Mouse (Mus musculus) erythroid progenitor cell, adult 5-6 weeks (primary cell): ENCODE results near the gene Ogfod1. TPM values are rescaled to one million over a fixed set of nuclear protein-coding genes. Genes with fewer than 3 reads are reported as not detected.

Source experiments
- total RNA-seq, 2 experiments: library from RNA; stranded (forward) in 1 of 2; stranded (reverse) in 1 of 2; fragments of 150-400 nt in 1 of 2; fragments of 186-747, 209-891 nt in 1 of 2; gene quantifications; 2 replicates each; pipeline versions ENCODE4 v1.2.3 to v1.2.4; 2015 to 2017; ENCODE audit warnings: low replicate concordance in 2 of 2

Ogfod1 gene
- total RNA-seq, 2 experiments from 2014 or later = 5.0 to 19.3 TPM

Other genes starting within 250 kb of the Ogfod1 start
- gene Gnao1, start 227.2 kb upstream of the Ogfod1 start, total RNA-seq (2015; ENCODE audit: low replicate concordance) = 0.42 TPM in 1 of 2 replicates, not detected in the other
- not detected in 2 replicates for gene Gnao1, start 227.2 kb upstream of the Ogfod1 start, total RNA-seq (2017; ENCODE audit: low replicate concordance)
- gene Amfr, start 24.4 kb upstream of the Ogfod1 start, total RNA-seq (2015; ENCODE audit: low replicate concordance) = 51.5 and 53.2 TPM in 2 replicates
- 129 and 190 TPM in 2 replicates for gene Amfr, start 24.4 kb upstream of the Ogfod1 start, total RNA-seq (2017; ENCODE audit: low replicate concordance)
- 33.2 and 80.1 TPM in 2 replicates for gene Nudt21, start 167 bp upstream of the Ogfod1 start, total RNA-seq (2015; ENCODE audit: low replicate concordance)
- 38.6 and 88.1 TPM in 2 replicates for gene Nudt21, start 167 bp upstream of the Ogfod1 start, total RNA-seq (2017; ENCODE audit: low replicate concordance)
- gene Bbs2, start 61.7 kb downstream of the Ogfod1 start, total RNA-seq (2015; ENCODE audit: low replicate concordance) = 1.7 TPM in 1 of 2 replicates, not detected in the other
- gene Bbs2, start 61.7 kb downstream of the Ogfod1 start, total RNA-seq (2017; ENCODE audit: low replicate concordance) = 1.2 and 8.3 TPM in 2 replicates
- gene Mt4, start 100.0 kb downstream of the Ogfod1 start, total RNA-seq (2015; ENCODE audit: low replicate concordance) = not detected in 2 replicates
- not detected in 2 replicates for gene Mt4, start 100.0 kb downstream of the Ogfod1 start, total RNA-seq (2017; ENCODE audit: low replicate concordance)
- not detected in 2 replicates for gene Mt3, start 115.4 kb downstream of the Ogfod1 start, total RNA-seq (2015; ENCODE audit: low replicate concordance)
- not detected in 2 replicates for gene Mt3, start 115.4 kb downstream of the Ogfod1 start, total RNA-seq (2017; ENCODE audit: low replicate concordance)
- 24.5 and 44.4 TPM in 2 replicates for gene Mt2, start 135.5 kb downstream of the Ogfod1 start, total RNA-seq (2015; ENCODE audit: low replicate concordance)
- gene Mt2, start 135.5 kb downstream of the Ogfod1 start, total RNA-seq (2017; ENCODE audit: low replicate concordance) = 11.6 TPM in 1 of 2 replicates, not detected in the other
- gene Mt1, start 141.9 kb downstream of the Ogfod1 start, total RNA-seq (2015; ENCODE audit: low replicate concordance) = 62.5 and 80.4 TPM in 2 replicates
- gene Mt1, start 141.9 kb downstream of the Ogfod1 start, total RNA-seq (2017; ENCODE audit: low replicate concordance) = 18.0 and 24.4 TPM in 2 replicates
- 21.8 and 22.7 TPM in 2 replicates for gene Nup93, start 177.4 kb downstream of the Ogfod1 start, total RNA-seq (2015; ENCODE audit: low replicate concordance)
- 10.3 and 20.4 TPM in 2 replicates for gene Nup93, start 177.4 kb downstream of the Ogfod1 start, total RNA-seq (2017; ENCODE audit: low replicate concordance)